Mouse (Mus musculus): Measurements from ENCODE around the gene Gm17416. TPM values are rescaled to one million over a fixed set of nuclear protein-coding genes. Genes with fewer than 3 reads are reported as not detected.

Gm17416 gene
- polyA plus RNA-seq (2015; fragmentation: Nextera tagmentation; extraction: Ambion mirVana): not detected in 2 replicates

DNA sequence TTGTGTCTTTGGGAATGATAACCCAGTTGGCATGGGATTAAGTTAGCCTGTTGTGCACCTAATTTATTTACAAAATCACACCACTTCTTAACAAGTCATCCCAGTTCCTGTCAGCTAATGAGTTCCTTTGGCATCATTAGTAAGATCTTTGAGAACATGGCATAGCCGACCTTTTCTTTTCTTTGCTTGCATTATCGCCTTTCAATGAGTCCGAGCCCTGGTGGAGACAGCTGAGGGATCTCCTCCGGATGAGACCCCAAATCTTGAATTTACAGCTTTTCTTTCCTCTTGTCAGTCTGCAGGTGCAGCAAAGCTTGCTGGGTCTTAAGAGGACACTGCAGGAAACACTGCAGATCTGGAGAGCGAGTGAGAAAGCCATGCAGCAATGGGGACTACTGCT, at the start of gene Gm17416:
TSS of gene Gm17416 (plus strand) at position 301 of the 400 bp plus-strand sequence.
- no peak within 1 kb of the TSS for H3K9ac ChIP-seq (replicated peaks; ENCODE audit: low read length)
- H3K4me3 ChIP-seq (ENCODE audit: low read length): no peak within 1 kb of the TSS
- H3K4me2 ChIP-seq (replicated peaks; ENCODE audit: low read depth, low read length): no peak within 1 kb of the TSS
- peak within 1 kb of the TSS; percentile 77 for H3K27ac ChIP-seq (ENCODE audit: low read length)
- no peaks in the 10 kb centered on the region for H3K9me3 ChIP-seq (ENCODE audit: low read length)
- 86% methylated on average over 5 of the region's 5 CpGs for WGBS
- H3K36me3 ChIP-seq (ENCODE audit: insufficient read depth, low read length): no peaks in the 10 kb centered on the region
- H3K27me3 ChIP-seq (ENCODE audit: insufficient read depth, low read length): no peaks in the 10 kb centered on the region
- no peak for ATAC-seq (ENCODE audit: low FRiP score, low TSS enrichment)
- no peaks in the 10 kb centered on the region; the same call in 1 of the 2 replicates for H3K4me1 ChIP-seq (ENCODE audit: insufficient read depth, low read length)

DNA sequence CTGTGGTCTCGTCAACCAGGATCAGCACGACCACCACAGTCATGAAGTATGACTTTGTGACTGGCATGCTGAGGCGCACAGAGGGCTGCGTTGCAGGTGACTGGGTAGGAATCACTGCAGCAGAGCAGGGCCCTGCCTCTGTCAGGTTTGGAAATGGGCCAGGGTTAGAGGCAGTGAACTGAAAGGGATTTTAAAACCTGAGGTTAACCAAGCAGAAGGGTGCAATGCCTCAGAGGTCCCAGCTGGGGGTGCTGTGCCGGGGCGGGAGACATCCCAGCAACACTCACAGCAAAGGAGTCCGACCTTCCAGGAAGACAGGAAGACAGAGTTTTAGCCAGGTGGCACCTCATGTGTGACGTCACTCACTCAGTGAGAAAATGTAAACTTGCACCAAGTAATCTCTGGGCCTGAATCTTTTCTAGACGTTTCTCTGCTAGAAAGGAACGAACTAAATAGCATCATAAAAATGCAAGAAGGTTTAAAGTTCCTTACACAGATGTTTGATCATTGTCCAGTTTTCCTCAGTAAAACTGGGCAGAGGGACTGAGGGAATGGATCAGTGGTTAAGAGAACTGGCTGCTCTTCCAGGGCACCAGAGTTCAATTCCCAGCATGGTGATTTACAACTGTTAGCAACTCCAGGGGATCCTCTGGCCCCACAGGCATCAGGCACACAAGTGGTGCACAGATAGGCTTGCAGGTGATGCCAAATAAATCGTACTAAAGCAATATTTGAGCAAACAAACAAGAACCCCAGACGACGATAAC, 29.0 kb upstream of the Gm17416 start, which contains the start of gene Defb29:
TSS of gene Defb29 (minus strand) at position 155 of the 767 bp plus-strand sequence.
- Histone ChIP-seq H3K9me3 (ENCODE audit: low read length) (peaks cover 4% of the 10 kb centered on the region; the same call in 1 of the 2 replicates), H3K27me3 (ENCODE audit: insufficient read depth, low read length) (no peaks in the 10 kb centered on the region), H3K4me2 (replicated peaks; ENCODE audit: low read depth, low read length) (no peak within 1 kb of the TSS), H3K4me1 (ENCODE audit: insufficient read depth, low read length) (peaks cover 20% of the 10 kb centered on the region), H3K4me3 (ENCODE audit: low read length) (no peak within 1 kb of the TSS), H3K27ac (ENCODE audit: low read length) (0 out of 2 replicates have a peak within 1 kb of the TSS, but pooled peaks have one; percentile 1), H3K36me3 (ENCODE audit: insufficient read depth, low read length) (no peaks in the 10 kb centered on the region), H3K9ac (replicated peaks; ENCODE audit: low read length) (no peak within 1 kb of the TSS)
- WGBS: 26% methylated on average over 13 of the region's 13 CpGs
- peak; percentile 50 for ATAC-seq (ENCODE audit: low FRiP score, low TSS enrichment)

DNA sequence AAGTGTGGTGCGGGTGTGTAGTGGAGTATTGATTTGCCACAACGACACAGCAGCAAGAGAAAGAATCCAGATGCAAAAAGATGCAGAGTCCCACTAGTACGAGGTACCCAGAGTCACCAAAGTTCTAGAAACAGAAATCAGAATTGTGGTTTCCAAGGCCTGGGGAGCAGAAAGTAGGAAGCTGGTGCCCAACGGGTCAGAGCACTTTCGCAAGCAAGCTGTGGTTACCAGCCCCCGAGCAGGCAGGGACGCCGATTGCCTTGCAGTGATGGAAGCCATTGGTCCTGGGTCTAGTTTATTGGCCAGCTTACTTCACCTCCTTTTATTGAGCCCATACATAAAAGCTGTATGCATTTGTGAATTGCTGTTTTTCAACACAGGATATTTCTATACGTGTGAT, 27.2 kb upstream of the Gm17416 start:
- Histone ChIP-seq H3K4me3 (ENCODE audit: low read length) (no peak overlapping the region), H3K9me3 (ENCODE audit: low read length) (peaks cover 4% of the 10 kb centered on the region; the same call in 1 of the 2 replicates), H3K27ac (ENCODE audit: low read length) (no peak overlapping the region), H3K4me1 (ENCODE audit: insufficient read depth, low read length) (peaks cover 20% of the 10 kb centered on the region), H3K36me3 (ENCODE audit: insufficient read depth, low read length) (no peaks in the 10 kb centered on the region), H3K9ac (replicated peaks; ENCODE audit: low read length) (no peak overlapping the region), H3K27me3 (ENCODE audit: insufficient read depth, low read length) (no peaks in the 10 kb centered on the region), H3K4me2 (replicated peaks; ENCODE audit: low read depth, low read length) (no peak overlapping the region)
- no peak for ATAC-seq (ENCODE audit: low FRiP score, low TSS enrichment)
- 86% methylated on average over 9 of the region's 9 CpGs for WGBS

DNA sequence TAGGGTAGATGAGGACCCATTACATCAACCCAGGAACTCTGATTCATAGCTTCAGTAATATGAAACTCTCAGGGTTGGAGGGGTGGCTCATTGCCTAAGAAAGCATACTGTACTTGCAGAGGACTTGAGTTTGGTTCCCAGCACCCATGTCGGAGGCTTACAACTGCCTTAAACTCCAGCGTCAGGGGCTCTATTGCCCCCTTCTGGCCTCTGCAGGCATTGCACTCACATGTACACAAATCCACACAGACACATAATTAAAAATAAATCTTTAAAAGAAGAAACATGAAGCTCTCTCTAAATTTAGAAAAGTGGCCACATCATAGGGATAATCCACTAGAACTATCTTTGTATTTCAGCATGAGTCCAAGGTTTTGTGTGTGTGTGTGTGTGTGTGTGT, 26.2 kb upstream of the Gm17416 start:
- Histone ChIP-seq H3K36me3 (ENCODE audit: insufficient read depth, low read length) (no peaks in the 10 kb centered on the region), H3K4me3 (ENCODE audit: low read length) (no peak overlapping the region), H3K27ac (ENCODE audit: low read length) (peak overlapping the region; percentile 84), H3K4me2 (replicated peaks; ENCODE audit: low read depth, low read length) (no peak overlapping the region), H3K9me3 (ENCODE audit: low read length) (peaks cover 4% of the 10 kb centered on the region; the same call in 1 of the 2 replicates), H3K4me1 (ENCODE audit: insufficient read depth, low read length) (peaks cover 20% of the 10 kb centered on the region), H3K9ac (replicated peaks; ENCODE audit: low read length) (no peak overlapping the region), H3K27me3 (ENCODE audit: insufficient read depth, low read length) (no peaks in the 10 kb centered on the region)
- 81% methylated on average over 2 of the region's 2 CpGs for WGBS
- ATAC-seq (ENCODE audit: low FRiP score, low TSS enrichment): no peak

DNA sequence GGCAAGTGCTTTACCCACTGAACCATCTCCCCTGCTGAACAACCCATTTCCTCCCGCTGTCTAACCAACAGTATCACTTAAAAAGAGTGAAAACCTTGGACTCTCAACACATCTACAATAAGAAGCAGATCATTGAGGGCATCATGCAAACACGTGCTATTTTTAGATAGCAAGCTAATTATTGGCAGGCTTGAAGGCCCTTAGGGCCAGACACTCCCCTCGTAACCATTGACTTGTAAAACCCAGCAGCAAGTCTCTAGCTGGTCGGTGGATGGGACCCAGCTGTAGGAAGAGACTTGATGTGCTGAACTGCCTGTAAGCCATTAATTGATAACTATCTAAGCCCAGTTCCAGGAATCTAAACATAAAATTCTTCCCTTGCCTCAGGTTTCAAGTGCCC, 25.7 kb upstream of the Gm17416 start:
- H3K36me3 ChIP-seq (ENCODE audit: insufficient read depth, low read length): no peaks in the 10 kb centered on the region
- H3K27ac ChIP-seq (ENCODE audit: low read length): peak overlapping the region; percentile 84
- H3K4me1 ChIP-seq (ENCODE audit: insufficient read depth, low read length): peaks cover 20% of the 10 kb centered on the region
- ATAC-seq (ENCODE audit: low FRiP score, low TSS enrichment): peak; percentile 73
- H3K27me3 ChIP-seq (ENCODE audit: insufficient read depth, low read length): no peaks in the 10 kb centered on the region
- WGBS: 49% methylated on average over 4 of the region's 4 CpGs
- no peak overlapping the region for H3K4me2 ChIP-seq (replicated peaks; ENCODE audit: low read depth, low read length)
- peaks cover 4% of the 10 kb centered on the region; the same call in 1 of the 2 replicates for H3K9me3 ChIP-seq (ENCODE audit: low read length)
- H3K4me3 ChIP-seq (ENCODE audit: low read length): no peak overlapping the region
- no peak overlapping the region for H3K9ac ChIP-seq (replicated peaks; ENCODE audit: low read length)

DNA sequence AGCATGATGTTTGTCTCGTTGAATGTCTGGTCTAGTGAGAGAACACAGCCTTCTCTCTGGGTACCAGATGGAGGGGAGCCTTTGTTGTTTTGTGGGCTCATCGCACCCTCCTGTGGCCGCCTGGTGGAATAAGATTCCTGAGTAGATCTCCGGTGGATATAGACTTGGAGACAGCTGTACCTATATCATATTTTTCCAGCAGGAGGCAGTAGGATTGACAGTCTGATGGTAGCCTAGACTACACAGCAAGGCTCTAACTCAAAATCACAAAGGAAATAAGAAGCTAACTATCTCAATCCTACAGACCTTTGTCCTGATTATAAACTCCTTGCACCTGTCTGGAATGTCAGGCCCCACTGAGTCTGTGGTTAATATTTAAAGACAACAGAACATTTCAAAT, 24.4 kb upstream of the Gm17416 start:
- peak; percentile 83 for ATAC-seq (ENCODE audit: low FRiP score, low TSS enrichment)
- no peak overlapping the region for H3K4me2 ChIP-seq (replicated peaks; ENCODE audit: low read depth, low read length)
- H3K4me3 ChIP-seq (ENCODE audit: low read length): no peak overlapping the region
- H3K27me3 ChIP-seq (ENCODE audit: insufficient read depth, low read length): no peaks in the 10 kb centered on the region
- WGBS: 12% methylated on average over 4 of the region's 4 CpGs
- peak overlapping the region; percentile 84 for H3K27ac ChIP-seq (ENCODE audit: low read length)
- H3K9ac ChIP-seq (replicated peaks; ENCODE audit: low read length): no peak overlapping the region
- peaks cover 4% of the 10 kb centered on the region; the same call in 1 of the 2 replicates for H3K9me3 ChIP-seq (ENCODE audit: low read length)
- peaks cover 17% of the 10 kb centered on the region for H3K4me1 ChIP-seq (ENCODE audit: insufficient read depth, low read length)
- H3K36me3 ChIP-seq (ENCODE audit: insufficient read depth, low read length): no peaks in the 10 kb centered on the region

DNA sequence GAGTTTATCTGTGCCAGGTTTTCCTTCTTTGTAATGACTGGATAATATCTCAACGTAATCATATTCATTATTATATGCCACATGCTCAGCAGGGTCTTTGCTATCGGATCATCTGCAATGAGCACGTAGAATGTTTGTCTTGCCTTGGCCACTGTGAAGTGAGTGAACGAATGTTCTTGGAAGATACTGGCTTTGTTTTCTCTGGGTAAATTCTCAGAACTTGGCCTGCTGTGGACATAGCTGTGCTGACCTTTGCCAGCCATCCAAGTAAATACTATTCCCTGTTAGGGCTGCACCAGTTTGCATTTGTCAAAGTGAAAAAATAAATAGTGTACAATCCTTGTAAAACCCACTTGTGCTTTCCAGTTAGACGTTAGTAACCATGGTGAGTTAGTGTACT, 21.0 kb upstream of the Gm17416 start:
- H3K4me1 ChIP-seq (ENCODE audit: insufficient read depth, low read length): peaks cover 11% of the 10 kb centered on the region
- H3K27me3 ChIP-seq (ENCODE audit: insufficient read depth, low read length): no peaks in the 10 kb centered on the region
- H3K9ac ChIP-seq (replicated peaks; ENCODE audit: low read length): no peak overlapping the region
- 73% methylated on average over 5 of the region's 5 CpGs for WGBS
- no peaks in the 10 kb centered on the region for H3K9me3 ChIP-seq (ENCODE audit: low read length)
- no peak for ATAC-seq (ENCODE audit: low FRiP score, low TSS enrichment)
- H3K4me3 ChIP-seq (ENCODE audit: low read length): no peak overlapping the region
- no peak overlapping the region for H3K4me2 ChIP-seq (replicated peaks; ENCODE audit: low read depth, low read length)
- no peaks in the 10 kb centered on the region for H3K36me3 ChIP-seq (ENCODE audit: insufficient read depth, low read length)
- no peak overlapping the region for H3K27ac ChIP-seq (ENCODE audit: low read length)

DNA sequence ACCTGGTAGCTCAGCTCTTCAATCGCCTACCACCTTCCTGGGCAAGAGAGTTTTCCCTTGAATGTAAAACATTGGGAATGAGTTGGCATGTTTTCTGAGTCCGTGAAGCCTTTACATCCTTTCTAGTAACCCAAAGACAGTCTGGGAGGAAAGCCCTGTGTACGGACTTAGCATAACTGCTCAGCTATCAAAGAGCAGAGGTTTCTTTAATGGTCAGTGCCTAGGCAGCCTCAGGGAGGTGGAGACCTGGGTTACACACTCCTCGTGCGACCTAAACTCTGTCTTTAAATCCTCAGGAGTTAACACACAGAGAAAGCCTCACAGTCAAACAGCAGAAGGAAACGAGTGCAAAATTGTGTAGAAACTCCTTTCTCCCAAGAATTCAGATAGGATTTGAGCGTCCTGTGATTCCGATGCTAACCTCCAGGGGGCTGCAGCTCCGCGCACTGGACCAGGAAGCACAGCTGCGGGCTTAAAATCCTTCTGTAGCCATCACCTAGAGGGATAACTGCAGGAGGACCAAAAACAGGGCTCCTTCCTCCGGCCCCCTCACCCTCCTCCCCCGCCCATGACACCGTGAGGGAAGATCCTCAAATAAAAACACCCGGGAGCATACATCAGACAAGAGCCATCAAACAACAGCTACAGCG, 15.2 kb upstream of the Gm17416 start:
- no peaks in the 10 kb centered on the region for H3K27me3 ChIP-seq (ENCODE audit: insufficient read depth, low read length)
- H3K4me3 ChIP-seq (ENCODE audit: low read length): peak overlapping the region; percentile 15
- H3K36me3 ChIP-seq (ENCODE audit: insufficient read depth, low read length): no peaks in the 10 kb centered on the region
- peaks cover 7% of the 10 kb centered on the region for H3K4me1 ChIP-seq (ENCODE audit: insufficient read depth, low read length)
- WGBS: 11% methylated on average over 16 of the region's 16 CpGs
- 0 out of 2 replicates have a peak overlapping the region, but pooled peaks have one; percentile 6 for H3K27ac ChIP-seq (ENCODE audit: low read length)
- H3K9me3 ChIP-seq (ENCODE audit: low read length): no peaks in the 10 kb centered on the region
- peak; percentile 71; the same call in 1 of the 2 replicates for ATAC-seq (ENCODE audit: low FRiP score, low TSS enrichment)
- H3K4me2 ChIP-seq (replicated peaks; ENCODE audit: low read depth, low read length): peak overlapping the region; percentile 46
- peak overlapping the region; percentile 25; the same call in 1 of the 2 replicates for H3K9ac ChIP-seq (replicated peaks; ENCODE audit: low read length)

DNA sequence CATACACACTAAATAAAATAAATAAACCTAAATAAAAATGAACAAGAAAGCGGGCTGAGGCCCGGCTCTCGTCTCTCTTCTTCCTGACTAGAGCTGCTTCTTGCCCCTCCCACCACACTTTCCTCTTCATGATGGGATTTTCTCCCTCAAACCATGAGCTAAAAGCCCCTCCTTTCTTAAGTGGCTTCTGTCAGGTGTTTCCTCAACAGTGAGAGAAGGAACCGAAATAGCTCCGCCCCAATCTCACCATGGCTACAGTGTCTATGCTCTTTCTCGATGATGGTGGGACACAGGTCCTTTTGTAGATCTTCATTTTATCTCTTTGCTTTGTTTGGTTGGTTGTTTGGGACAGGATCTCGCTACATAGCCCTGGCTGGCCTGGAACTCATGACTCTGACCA, 12.5 kb upstream of the Gm17416 start:
- WGBS: 89% methylated on average over 7 of the region's 7 CpGs

More for the DNA sequence above, 12.5 kb upstream of the Gm17416 start:
- H3K4me1 ChIP-seq (ENCODE audit: insufficient read depth, low read length): peaks cover 7% of the 10 kb centered on the region
- H3K4me2 ChIP-seq (replicated peaks; ENCODE audit: low read depth, low read length): no peak overlapping the region
- H3K27ac ChIP-seq (ENCODE audit: low read length): no peak overlapping the region
- H3K27me3 ChIP-seq (ENCODE audit: insufficient read depth, low read length): no peaks in the 10 kb centered on the region
- H3K9ac ChIP-seq (replicated peaks; ENCODE audit: low read length): no peak overlapping the region
- no peak overlapping the region for H3K4me3 ChIP-seq (ENCODE audit: low read length)
- no peaks in the 10 kb centered on the region for H3K36me3 ChIP-seq (ENCODE audit: insufficient read depth, low read length)
- H3K9me3 ChIP-seq (ENCODE audit: low read length): no peaks in the 10 kb centered on the region
- no peak for ATAC-seq (ENCODE audit: low FRiP score, low TSS enrichment)
